In genomic region chr7:48836949-48837348, GRCm38 (mm10) we compare ENCODE assay signal across 35 mouse cellular contexts. TPM values are rescaled to one million over a fixed set of nuclear protein-coding genes. Genes with fewer than 3 reads are reported as not detected.
DNase-seq lines count a peak whose midpoint lies in the region; ATAC-seq and TF ChIP-seq lines count a peak whose summit lies in the region.
"Had no signal": no experiment of that assay in that cellular context is flagged by ENCODE, and none has a peak within 500 bp of the region (broad histone marks: within the 10 kb centered on the region; RNA-seq: fewer than 3 reads in every experiment).

No protein-coding gene starts in this region.

- no peaks in the 10 kb centered on the region for H3K27me3 ChIP-seq in heart, embryonic 13.5 days (replicated peaks)
- H3K27me3 ChIP-seq in heart, embryonic 11.5 days (ENCODE audit: control insufficient read depth, insufficient read depth, low read length) = no peaks in the 10 kb centered on the region
- H3K27me3 ChIP-seq: forebrain, embryonic 13.5 days; intestine, embryonic 15.5 days; limb, embryonic 12.5 days; liver, embryonic 15.5 days; lung, embryonic 15.5 days had no signal

- TF ChIP-seq CTCF in left cerebral cortex, adult 2 months (IDR thresholded peaks at IDR 0.05) = no peak

- peak overlapping the region; percentile 16 for H3K27ac ChIP-seq in heart, embryonic 13.5 days (replicated peaks)
- no peak overlapping the region for H3K27ac ChIP-seq in heart, embryonic 11.5 days (ENCODE audit: low read depth, low read length)
- no peak overlapping the region for H3K27ac ChIP-seq in left cerebral cortex, adult 2 months
- H3K27ac ChIP-seq: forebrain, embryonic 13.5 days; intestine, embryonic 15.5 days; kidney, postnatal 0 days; limb, embryonic 12.5 days; liver, embryonic 15.5 days; lung, embryonic 15.5 days; midbrain, embryonic 10.5 days; midbrain, embryonic 15.5 days; stomach, postnatal 0 days had no signal

- H3K4me2 ChIP-seq in heart, embryonic 13.5 days = no peak overlapping the region
- no peak overlapping the region for H3K4me2 ChIP-seq in heart, embryonic 11.5 days
- H3K4me2 ChIP-seq: forebrain, embryonic 13.5 days; intestine, embryonic 15.5 days; limb, embryonic 12.5 days; liver, embryonic 15.5 days; lung, embryonic 15.5 days; midbrain, embryonic 15.5 days had no signal

- intact Hi-C loops in left cerebral cortex, adult 2 months (cut with DNase I) = no loop called here

- H3K4me1 ChIP-seq in heart, embryonic 13.5 days = peaks cover 96% of the 10 kb centered on the region
- peaks cover 42% of the 10 kb centered on the region for H3K4me1 ChIP-seq in heart, embryonic 11.5 days (ENCODE audit: control insufficient read depth, insufficient read depth, low read length)
- H3K4me1 ChIP-seq: limb, embryonic 12.5 days; liver, embryonic 15.5 days; lung, embryonic 15.5 days had no signal

- peaks cover 80% of the 10 kb centered on the region for H3K36me3 ChIP-seq in heart, embryonic 13.5 days
- no peaks in the 10 kb centered on the region; the same call in 1 of the 2 replicates for H3K36me3 ChIP-seq in heart, embryonic 11.5 days (ENCODE audit: control insufficient read depth, insufficient read depth, low read length)
- H3K36me3 ChIP-seq: G1E; intestine, embryonic 15.5 days; limb, embryonic 12.5 days; liver, embryonic 15.5 days; lung, embryonic 15.5 days; midbrain, embryonic 10.5 days; midbrain, embryonic 15.5 days had no signal

- peak; percentile 81 for DNase-seq in 416B (ENCODE audit: low read depth)
- no peak for DNase-seq in thymus, postnatal 36 days
- no peak for DNase-seq in left cerebral cortex, adult 2 months (ENCODE audit: extremely low spot score in 1 of 2, low spot score in 2 of 2)
- DNase-seq in cerebellum, adult 18-20 months = no peak
- DNase-seq: adrenal gland, postnatal 14 days; B cell, adult 2 months; cerebellum, adult 2 months; cerebellum, postnatal 14 days; gastrocnemius, postnatal 14 days; heart, postnatal 10 days; kidney, adult 2 months; right cerebral cortex, postnatal 25 days; spleen, adult 18-20 months; thymus, adult 18-20 months; thymus, postnatal 25 days had no signal

- H3K9me3 ChIP-seq in heart, embryonic 13.5 days = no peaks in the 10 kb centered on the region
- no peaks in the 10 kb centered on the region for H3K9me3 ChIP-seq in heart, embryonic 11.5 days (replicated peaks; ENCODE audit: control insufficient read depth, low read length)
- H3K9me3 ChIP-seq: forebrain, embryonic 13.5 days; G1E; intestine, embryonic 15.5 days; limb, embryonic 12.5 days; liver, embryonic 15.5 days; lung, embryonic 15.5 days; midbrain, embryonic 10.5 days; midbrain, embryonic 15.5 days had no signal

- no peak overlapping the region for H3K4me3 ChIP-seq in heart, embryonic 13.5 days
- no peak overlapping the region for H3K4me3 ChIP-seq in heart, embryonic 11.5 days (ENCODE audit: low read depth, low read length)
- H3K4me3 ChIP-seq in left cerebral cortex, adult 2 months = no peak overlapping the region
- H3K4me3 ChIP-seq: forebrain, embryonic 13.5 days; intestine, embryonic 15.5 days; limb, embryonic 12.5 days; liver, embryonic 15.5 days; lung, embryonic 15.5 days; midbrain, embryonic 10.5 days; midbrain, embryonic 15.5 days had no signal

- H3K9ac ChIP-seq in heart, embryonic 13.5 days = no peak overlapping the region
- H3K9ac ChIP-seq in heart, embryonic 11.5 days (ENCODE audit: low read depth, low read length) = no peak overlapping the region
- H3K9ac ChIP-seq: forebrain, embryonic 13.5 days; intestine, embryonic 15.5 days; limb, embryonic 12.5 days; liver, embryonic 15.5 days; lung, embryonic 15.5 days; midbrain, embryonic 15.5 days had no signal

- 39% methylated on average over 6 of the region's 6 CpGs for WGBS in heart, embryonic 13.5 days
- WGBS in heart, embryonic 11.5 days (ENCODE audit: insufficient replicate concordance) = 46% methylated on average over 6 of the region's 6 CpGs

- ATAC-seq in heart, embryonic 13.5 days (ENCODE audit: extremely low read depth, insufficient number of reproducible peaks, low FRiP score, low TSS enrichment) = no peak
- no peak for ATAC-seq in heart, embryonic 11.5 days (replicated peaks; ENCODE audit: insufficient number of reproducible peaks, low FRiP score, low TSS enrichment)
- ATAC-seq in granulocyte monocyte progenitor cell, adult 5-6 weeks (replicated peaks; ENCODE audit: poor library complexity, severe bottlenecking) = peak; percentile 50
- peak; percentile 73 for ATAC-seq in megakaryocyte progenitor cell, adult 5-6 weeks (replicated peaks; ENCODE audit: poor library complexity)
- ATAC-seq: forebrain, embryonic 13.5 days; hindbrain, embryonic 16.5 days; intestine, embryonic 15.5 days; midbrain, embryonic 15.5 days had no signal

RNA-seq across cellular contexts. Expression of gene Csrp3, which starts 10.9 kb away (rescaled TPM):
- polyA plus RNA-seq in heart, embryonic 13.5 days (2015; fragmentation: Nextera tagmentation; extraction: Ambion mirVana) = 1,256 and 1,437 TPM in 2 replicates
- polyA plus RNA-seq in heart, embryonic 11.5 days (2014; fragmentation: Nextera tagmentation; extraction: Ambion mirVana) = 1,436 and 1,472 TPM in 2 replicates
- total RNA-seq in granulocyte monocyte progenitor cell, adult 5-6 weeks (2014; fragmentation: Nextera tagmentation) = 5.2 and 9.5 TPM in 2 replicates
- 6.3 and 7.1 TPM in 2 replicates for total RNA-seq in granulocyte monocyte progenitor cell, adult 5-6 weeks (2017)
- total RNA-seq in megakaryocyte progenitor cell, adult 5-6 weeks (2015) = 4.3 and 5.1 TPM in 2 replicates
- 2.2 and 4.8 TPM in 2 replicates for total RNA-seq in megakaryocyte progenitor cell, adult 5-6 weeks (2017)
- total RNA-seq in left cerebral cortex, adult 2 months (2021) = not detected
- total RNA-seq: G1E; left cerebral cortex, postnatal 25 days; neutrophil, adult 5-6 weeks had no signal
- polyA plus RNA-seq: brain, embryonic 14.5 days; cerebellum, adult 2 months; forebrain, embryonic 13.5 days; G1E; hindbrain, embryonic 11.5 days; kidney, postnatal 0 days; large intestine, adult 2 months had no signal

RNA-seq across cellular contexts. Expression of gene E2f8, which starts 44.4 kb away (rescaled TPM):
- 18.6 and 19.9 TPM in 2 replicates for polyA plus RNA-seq in heart, embryonic 13.5 days (2015; fragmentation: Nextera tagmentation; extraction: Ambion mirVana)
- 20.7 and 22.7 TPM in 2 replicates for polyA plus RNA-seq in heart, embryonic 11.5 days (2014; fragmentation: Nextera tagmentation; extraction: Ambion mirVana)
- 92.7 and 99.0 TPM in 2 replicates for total RNA-seq in granulocyte monocyte progenitor cell, adult 5-6 weeks (2014; fragmentation: Nextera tagmentation)
- 29.6 and 41.6 TPM in 2 replicates for total RNA-seq in granulocyte monocyte progenitor cell, adult 5-6 weeks (2017)
- 107 and 115 TPM in 2 replicates for total RNA-seq in megakaryocyte progenitor cell, adult 5-6 weeks (2015)
- total RNA-seq in megakaryocyte progenitor cell, adult 5-6 weeks (2017) = 29.3 and 30.6 TPM in 2 replicates
- total RNA-seq in left cerebral cortex, adult 2 months (2021) = under 1 TPM; 0.09 to 0.23 TPM

RNA-seq across cellular contexts. Expression of gene Zdhhc13, which starts 48.1 kb away (rescaled TPM):
- polyA plus RNA-seq in heart, embryonic 13.5 days (2015; fragmentation: Nextera tagmentation; extraction: Ambion mirVana) = 31.1 and 32.5 TPM in 2 replicates
- polyA plus RNA-seq in heart, embryonic 11.5 days (2014; fragmentation: Nextera tagmentation; extraction: Ambion mirVana) = 36.1 and 41.8 TPM in 2 replicates
- total RNA-seq in granulocyte monocyte progenitor cell, adult 5-6 weeks (2014; fragmentation: Nextera tagmentation) = 35.8 and 37.4 TPM in 2 replicates
- 50.2 and 54.2 TPM in 2 replicates for total RNA-seq in granulocyte monocyte progenitor cell, adult 5-6 weeks (2017)
- total RNA-seq in megakaryocyte progenitor cell, adult 5-6 weeks (2015) = 62.0 and 63.1 TPM in 2 replicates
- total RNA-seq in megakaryocyte progenitor cell, adult 5-6 weeks (2017) = 38.5 and 51.3 TPM in 2 replicates
- total RNA-seq in left cerebral cortex, adult 2 months (2021) = 10 to 100 TPM; 21.0 to 24.2 TPM

Comparison
In these comparisons a context has a peak if more than half of its experiments do, and no peak if none do; other contexts are left out.
1. ATAC-seq: peak in granulocyte monocyte progenitor cell, adult 5-6 weeks (single experiment) and megakaryocyte progenitor cell, adult 5-6 weeks (single experiment); none in heart, embryonic 13.5 days (single experiment) and heart, embryonic 11.5 days (single experiment).
2. RNA of gene E2f8, which starts 44.4 kb away (total RNA-seq): 29.3 to 115 TPM in megakaryocyte progenitor cell, adult 5-6 weeks and 29.6 to 99.0 TPM in granulocyte monocyte progenitor cell, adult 5-6 weeks; 0.09 to 0.23 TPM in left cerebral cortex, adult 2 months; every median in the first group is over 10 times any median in the second.